Mouse (Mus musculus) megakaryocyte-erythroid progenitor cell, adult 5 weeks (primary cell): Measurements from ENCODE around the gene Abca17. TPM values are rescaled to one million over a fixed set of nuclear protein-coding genes. Genes with fewer than 3 reads are reported as not detected.

Source experiments
- polyA plus RNA-seq: library from polyadenylated mRNA; stranded (reverse); fragments of >175 nt; gene quantifications from 2 replicates; pipeline ENCODE4 v1.2.3, GENCODE M21; 2012

The Abca17 gene
- polyA plus RNA-seq, result not detected in 2 replicates

GRCm38 (mm10) chr17:24350926-24351759, at the start of gene Abca17:
Gene Abca17 (minus strand): TSS chr17:24351068.

GRCm38 (mm10) chr17:24351760-24352357, 991 bp upstream of the Abca17 start, which contains the start of gene Abca3:
Gene Abca3 (plus strand): TSS chr17:24351950.

GRCm38 (mm10) chr17:24251320-24252069, 99.4 kb downstream of the Abca17 start, which contains the start of gene Ccnf:
Gene Ccnf (minus strand): TSS chr17:24251484.

GRCm38 (mm10) chr17:24220435-24221411, 130.1 kb downstream of the Abca17 start, which contains the start of gene Tedc2:
Gene Tedc2 (minus strand): TSS chr17:24220851.

Other genes with a start within 250 kb of the Abca17 start
- gene Pdpk1, start 200.1 kb downstream of the Abca17 start, polyA plus RNA-seq, result 31.7 and 42.0 TPM in 2 replicates
- gene Amdhd2, start 187.3 kb downstream of the Abca17 start, polyA plus RNA-seq, result 177 and 199 TPM in 2 replicates
- 505 and 717 TPM in 2 replicates for gene Atp6v0c, start 181.4 kb downstream of the Abca17 start, polyA plus RNA-seq
- 1.9 and 4.0 TPM in 2 replicates for gene Tbc1d24, start 145.5 kb downstream of the Abca17 start, polyA plus RNA-seq
- gene Ntn3, start 141.5 kb downstream of the Abca17 start, polyA plus RNA-seq, result 0.39 and 0.79 TPM in 2 replicates
- gene Tedc2, start 130.2 kb downstream of the Abca17 start, polyA plus RNA-seq, result 19.0 and 19.6 TPM in 2 replicates
- 12.6 and 17.9 TPM in 2 replicates for gene Ccnf, start 99.6 kb downstream of the Abca17 start, polyA plus RNA-seq
- 17.2 and 20.4 TPM in 2 replicates for gene Abca3, start 882 bp upstream of the Abca17 start, polyA plus RNA-seq
- gene Rnps1, start 63.5 kb upstream of the Abca17 start, polyA plus RNA-seq, result 380 and 417 TPM in 2 replicates
- gene Eci1, start 75.6 kb upstream of the Abca17 start, polyA plus RNA-seq, result 60.8 and 65.3 TPM in 2 replicates
- gene Dnase1l2, start 92.0 kb upstream of the Abca17 start, polyA plus RNA-seq, result 0.14 and 0.30 TPM in 2 replicates
- gene E4f1, start 119.2 kb upstream of the Abca17 start, polyA plus RNA-seq, result 22.1 and 25.5 TPM in 2 replicates
- gene Pgp, start 119.3 kb upstream of the Abca17 start, polyA plus RNA-seq, result 40.9 and 49.4 TPM in 2 replicates
- 0.47 TPM in 1 of 2 replicates, not detected in the other for gene Bricd5, start 122.8 kb upstream of the Abca17 start, polyA plus RNA-seq
- 11.5 and 13.6 TPM in 2 replicates for gene Mlst8, start 128.0 kb upstream of the Abca17 start, polyA plus RNA-seq
- gene Caskin1, start 137.5 kb upstream of the Abca17 start, polyA plus RNA-seq, result 0.09 TPM in 2 replicates
- gene Traf7, start 176.9 kb upstream of the Abca17 start, polyA plus RNA-seq, result 245 and 258 TPM in 2 replicates
- 0.11 and 0.31 TPM in 2 replicates for gene Rab26, start 183.1 kb upstream of the Abca17 start, polyA plus RNA-seq
- 8.2 and 11.0 TPM in 2 replicates for gene Pkd1, start 198.8 kb upstream of the Abca17 start, polyA plus RNA-seq